Mouse (Mus musculus) hindbrain, embryonic 14.5 days (tissue): ENCODE measurements around the gene Epha4. TPM values are rescaled to one million over a fixed set of nuclear protein-coding genes. Genes with fewer than 3 reads are reported as not detected.

Experiments
- ATAC-seq: fragments of 200-750 bp; cut with Nextera tagmentation; 2 replicates; pipeline ENCODE4 v1.8.0; 2017; ENCODE audit warnings: moderate number of reproducible peaks, mild to moderate bottlenecking, moderate TSS enrichment, moderate library complexity; ENCODE audit not compliant: low FRiP score
- DNase-seq: peaks from one replicate; pipeline ENCODE4 v3.0.0-alpha.2; 2015; ENCODE audit warnings: low spot score
- H3K27ac ChIP-seq: fragments of 300-500 bp; sonication (generic); 2 replicates; pipeline ENCODE4 v1.5.1; 2014; ENCODE audit warnings: mild to moderate bottlenecking, moderate library complexity
- H3K27me3 ChIP-seq: fragments of 300-500 bp; sonication (generic); 2 replicates; pipeline ENCODE4 v1.6.1; 2014; ENCODE audit warnings: mild to moderate bottlenecking, low read length, mixed read lengths; ENCODE audit not compliant: control insufficient read depth, insufficient read depth
- H3K36me3 ChIP-seq: fragments of 300-500 bp; sonication (generic); replicated peaks from 2 replicates; pipeline ENCODE4 v1.6.1; 2014; ENCODE audit not compliant: control insufficient read depth, insufficient read depth
- H3K4me1 ChIP-seq: fragments of 300-500 bp; sonication (generic); replicated peaks from 2 replicates; pipeline ENCODE4 v1.6.1; 2014; ENCODE audit warnings: antibody characterized with exemption, low read length, mixed read lengths; ENCODE audit not compliant: control insufficient read depth, insufficient read depth
- H3K4me2 ChIP-seq: fragments of 300-500 bp; sonication (generic); replicated peaks from 2 replicates; pipeline ENCODE4 v1.6.1; 2014; ENCODE audit warnings: mild to moderate bottlenecking, moderate library complexity
- H3K4me3 ChIP-seq: fragments of 300-500 bp; sonication (generic); replicated peaks from 2 replicates; pipeline ENCODE4 v1.5.1; 2014; ENCODE audit warnings: mild to moderate bottlenecking, low read length
- H3K9ac ChIP-seq: fragments of 300-500 bp; sonication (generic); 2 replicates; pipeline ENCODE4 v1.6.1; 2014
- H3K9me3 ChIP-seq: fragments of 300-500 bp; sonication (generic); 2 replicates; pipeline ENCODE4 v1.6.1; 2016; ENCODE audit warnings: low read length; ENCODE audit not compliant: control insufficient read depth
- WGBS: fragments of 180-500 bp; shearing (Covaris S2); extraction: QIAGEN DNeasy Blood & Tissue Kit; methylation state at CpG from one replicate; pipeline ENCODE4 v1.1.7; 2014; 5-methylcytosine and 5-hydroxymethylcytosine counted together
- polyA plus RNA-seq: library from polyadenylated mRNA; unstranded; fragments of >200 nt; fragmentation: Nextera tagmentation; extraction: Ambion mirVana; gene quantifications from 2 replicates; pipeline ENCODE4 v1.2.1, GENCODE M21; 2014

Epha4 gene
- polyA plus RNA-seq, 1 experiment from 2014 or later, result 49.3 TPM

DNA sequence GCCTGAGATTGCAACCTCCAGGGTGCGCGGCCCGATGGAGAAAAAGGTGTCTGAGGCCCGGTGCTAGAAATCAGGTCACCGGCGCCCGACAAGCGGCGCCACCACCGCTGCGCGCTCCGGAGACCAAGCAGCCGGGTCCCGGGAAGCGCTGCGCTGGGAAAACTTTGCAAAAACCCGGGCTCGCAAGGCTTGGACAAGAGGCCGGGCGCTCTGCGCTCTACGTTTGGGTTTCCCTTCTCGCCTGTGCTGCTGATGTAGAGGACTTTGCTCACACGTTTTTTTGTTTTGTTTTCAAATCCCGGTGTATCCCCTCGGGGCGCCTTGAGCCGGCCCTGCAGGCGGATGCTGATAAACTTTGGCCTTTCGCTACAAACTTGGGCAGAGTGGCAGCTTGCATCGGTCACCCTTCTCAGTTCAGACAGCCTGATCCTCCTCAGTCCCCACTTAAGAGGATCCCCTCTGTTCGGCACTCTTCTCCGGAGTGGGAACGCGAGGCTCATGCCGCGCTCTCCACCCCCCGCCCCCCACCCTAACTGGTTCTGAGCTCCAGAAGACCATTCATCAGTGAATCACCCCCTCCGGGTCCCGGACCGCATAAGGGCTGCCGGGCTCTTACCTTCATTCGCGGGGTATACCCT is 444 bp downstream of the Epha4 start:
- DNase-seq (peak; percentile 62), ATAC-seq (peak; percentile 41)
- no peaks in the 10 kb centered on the region for H3K9me3 ChIP-seq
- H3K9ac ChIP-seq, result peak overlapping the region; percentile 65
- H3K4me3 ChIP-seq, result peak overlapping the region; percentile 66
- peaks cover 18% of the 10 kb centered on the region; the same call in 1 of the 2 replicates for H3K4me1 ChIP-seq
- under 1% methylated on average over 45 of the region's 45 CpGs for WGBS
- peak overlapping the region; percentile 82 for H3K27ac ChIP-seq
- no peaks in the 10 kb centered on the region for H3K27me3 ChIP-seq
- H3K4me2 ChIP-seq, result peak overlapping the region; percentile 63
- H3K36me3 ChIP-seq, result no peaks in the 10 kb centered on the region; the same call in 1 of the 2 replicates

DNA sequence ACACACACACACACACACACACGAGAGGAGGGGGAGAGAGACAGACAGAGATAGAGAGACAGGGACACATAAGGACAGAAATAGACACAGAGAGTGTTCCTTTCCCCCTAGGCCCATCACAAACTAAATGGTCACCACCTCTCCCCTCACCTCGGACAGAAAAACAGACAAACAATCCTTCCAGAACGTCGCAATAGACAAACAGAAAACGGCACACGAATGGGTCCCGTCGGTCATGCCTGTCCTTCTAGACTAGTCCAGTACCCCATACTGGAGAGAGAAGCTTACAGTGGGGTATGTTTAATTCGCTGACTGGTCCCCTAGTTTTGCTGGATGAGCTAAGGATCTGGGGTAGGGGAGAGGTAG is 946 bp downstream of the Epha4 start:
- peaks cover 18% of the 10 kb centered on the region; the same call in 1 of the 2 replicates for H3K4me1 ChIP-seq
- no peaks in the 10 kb centered on the region for H3K27me3 ChIP-seq
- H3K9me3 ChIP-seq, result no peaks in the 10 kb centered on the region
- 1% methylated on average over 9 of the region's 9 CpGs for WGBS
- ATAC-seq (no peak), DNase-seq (no peak)
- peak overlapping the region; percentile 66 for H3K4me3 ChIP-seq
- peak overlapping the region; percentile 82 for H3K27ac ChIP-seq
- peak overlapping the region; percentile 65 for H3K9ac ChIP-seq
- peak overlapping the region; percentile 63 for H3K4me2 ChIP-seq
- H3K36me3 ChIP-seq, result peaks cover 2% of the 10 kb centered on the region; the same call in 1 of the 2 replicates

DNA sequence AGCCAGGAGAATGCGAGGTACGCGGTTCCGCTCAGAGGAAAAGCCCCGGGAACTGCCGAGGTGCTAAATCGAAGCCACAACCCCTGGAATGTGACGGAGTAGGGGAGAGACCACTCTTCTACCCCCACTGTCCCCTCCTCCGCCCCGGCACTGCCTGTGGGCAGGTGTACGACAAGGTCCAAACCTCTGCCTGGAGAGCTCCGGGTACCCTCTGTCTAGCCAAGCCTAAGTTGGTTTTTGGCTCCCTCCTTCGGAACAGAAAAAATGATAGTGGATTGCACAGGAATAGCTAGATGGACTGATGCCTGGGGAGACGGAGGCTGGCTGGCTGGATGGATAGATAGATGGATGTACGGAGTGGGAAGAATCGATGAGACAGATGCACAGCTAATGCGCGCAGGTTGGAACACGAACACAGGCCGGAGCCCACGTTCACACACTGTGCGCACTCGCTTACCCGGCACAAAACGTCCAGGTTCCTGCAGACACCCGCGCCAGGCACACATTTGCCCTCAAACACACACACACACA is 1.4 kb downstream of the Epha4 start:
- WGBS, result under 1% methylated on average over 26 of the region's 27 CpGs
- DNase-seq (peak; percentile 68), ATAC-seq (peak; percentile 32)
- H3K4me2 ChIP-seq, result peak overlapping the region; percentile 63
- H3K27ac ChIP-seq, result peak overlapping the region; percentile 82
- H3K9me3 ChIP-seq, result no peaks in the 10 kb centered on the region
- peak overlapping the region; percentile 65 for H3K9ac ChIP-seq
- H3K4me1 ChIP-seq, result peaks cover 18% of the 10 kb centered on the region; the same call in 1 of the 2 replicates
- no peaks in the 10 kb centered on the region for H3K27me3 ChIP-seq
- H3K4me3 ChIP-seq, result peak overlapping the region; percentile 66
- H3K36me3 ChIP-seq, result peaks cover 5% of the 10 kb centered on the region; the same call in 1 of the 2 replicates

DNA sequence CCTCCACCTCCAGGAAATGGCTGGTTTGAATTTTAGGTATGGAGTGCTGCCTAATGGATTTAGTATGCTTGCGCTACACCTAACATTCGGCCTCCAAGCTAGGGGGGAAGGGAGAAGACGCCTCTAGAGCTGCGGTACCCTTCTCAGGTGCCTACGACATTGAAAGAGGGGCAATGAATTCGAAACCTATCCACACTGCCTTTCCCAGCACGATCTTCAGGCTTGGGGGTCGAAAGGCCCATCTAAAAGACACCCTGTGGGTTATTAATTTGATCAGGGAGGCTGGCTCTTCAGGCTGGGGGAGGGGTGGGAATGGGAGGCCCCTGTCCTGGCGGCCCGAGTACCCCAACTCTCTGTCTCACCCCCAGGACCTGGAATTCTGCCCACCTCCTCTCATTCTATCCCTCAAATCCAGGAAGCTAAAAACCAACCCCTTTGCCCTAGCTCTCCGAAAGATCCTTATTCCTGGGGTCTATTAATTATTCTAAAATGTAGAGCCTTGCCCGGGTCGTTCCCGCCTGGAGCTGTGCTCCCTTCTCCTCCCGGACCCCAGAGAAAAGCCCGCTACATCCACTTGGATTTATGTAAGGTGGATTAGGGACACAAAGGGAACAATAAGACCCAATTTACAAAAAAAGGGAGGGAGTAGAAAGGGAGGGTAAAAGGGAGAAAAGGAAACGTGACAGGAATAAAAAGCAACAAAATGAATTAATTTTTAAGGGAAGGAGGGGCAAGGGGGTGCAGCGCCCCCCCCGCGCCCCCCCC is 2.3 kb downstream of the Epha4 start:
- Histone ChIP-seq H3K4me2 (peak overlapping the region; percentile 63), H3K27me3 (no peaks in the 10 kb centered on the region), H3K9ac (peak overlapping the region; percentile 65), H3K36me3 (peaks cover 5% of the 10 kb centered on the region; the same call in 1 of the 2 replicates), H3K9me3 (no peaks in the 10 kb centered on the region), H3K4me1 (peaks cover 18% of the 10 kb centered on the region; the same call in 1 of the 2 replicates), H3K27ac (peak overlapping the region; percentile 82), H3K4me3 (peak overlapping the region; percentile 66)
- ATAC-seq (no peak), DNase-seq (no peak)
- 2% methylated on average over 20 of the region's 20 CpGs for WGBS

DNA sequence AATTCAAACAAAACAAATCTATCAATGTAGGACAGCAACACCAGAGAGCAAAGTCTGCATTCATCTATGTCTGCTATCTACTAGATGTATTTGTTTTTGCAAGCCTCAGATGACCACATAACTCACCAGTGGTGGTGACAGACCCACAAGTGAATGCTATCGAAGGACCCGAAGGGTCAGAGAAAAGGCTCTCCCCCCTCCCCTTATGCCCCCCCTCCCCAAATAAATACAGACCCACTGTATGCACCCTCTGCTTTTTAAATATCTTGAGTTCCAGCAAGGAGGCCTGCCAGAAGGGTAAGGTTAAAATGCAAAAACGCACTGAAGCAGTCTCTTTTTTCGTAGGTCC is 2.9 kb downstream of the Epha4 start:
- H3K4me2 ChIP-seq, result peak overlapping the region; percentile 63
- WGBS, result 6% methylated on average over 4 of the region's 4 CpGs
- no peaks in the 10 kb centered on the region for H3K9me3 ChIP-seq
- peaks cover 22% of the 10 kb centered on the region for H3K4me1 ChIP-seq
- H3K27ac ChIP-seq, result peak overlapping the region; percentile 82
- no peak for DNase-seq
- H3K36me3 ChIP-seq, result peaks cover 7% of the 10 kb centered on the region
- H3K27me3 ChIP-seq, result no peaks in the 10 kb centered on the region
- no peak for ATAC-seq
- peak overlapping the region; percentile 66 for H3K4me3 ChIP-seq
- H3K9ac ChIP-seq, result peak overlapping the region; percentile 65

DNA sequence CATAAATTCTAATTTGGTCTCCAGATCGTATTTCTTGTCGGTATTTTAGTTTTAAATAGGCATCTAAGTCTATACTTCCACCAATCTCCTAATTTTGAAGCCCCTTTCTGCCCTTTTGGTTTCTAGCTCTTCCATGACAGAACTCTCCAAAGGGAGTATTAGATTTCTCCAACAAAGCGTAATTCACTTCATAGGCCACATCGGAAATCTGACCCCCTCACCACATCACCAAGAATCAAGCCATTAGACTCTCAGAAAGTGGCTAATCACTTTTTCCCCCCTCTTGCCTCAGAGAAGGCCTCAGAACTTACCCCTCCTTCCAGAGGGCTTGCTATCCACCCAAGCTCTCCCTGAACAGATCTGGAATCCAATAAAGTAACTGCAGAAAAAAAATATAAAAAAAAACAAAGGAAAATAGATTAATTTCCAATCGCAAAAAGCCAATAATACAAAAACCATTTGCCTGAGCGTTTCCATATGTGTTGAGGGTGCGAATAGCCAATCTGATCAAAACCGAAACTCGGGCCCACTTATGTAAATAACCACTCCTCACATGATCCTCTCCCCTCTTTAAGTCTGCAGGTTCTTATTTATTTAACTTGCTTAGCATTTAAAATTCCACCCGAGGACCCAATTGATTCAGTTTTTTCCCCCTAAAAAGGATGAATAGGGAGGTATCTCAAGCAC is 3.4 kb downstream of the Epha4 start:
- peak overlapping the region; percentile 82 for H3K27ac ChIP-seq
- 35% methylated on average over 10 of the region's 10 CpGs for WGBS
- no peaks in the 10 kb centered on the region for H3K9me3 ChIP-seq
- ATAC-seq, result no peak
- H3K4me3 ChIP-seq, result peak overlapping the region; percentile 66
- peaks cover 22% of the 10 kb centered on the region for H3K4me1 ChIP-seq
- peak overlapping the region; percentile 65 for H3K9ac ChIP-seq
- no peak for DNase-seq
- peak overlapping the region; percentile 63 for H3K4me2 ChIP-seq
- H3K36me3 ChIP-seq, result peaks cover 9% of the 10 kb centered on the region
- H3K27me3 ChIP-seq, result no peaks in the 10 kb centered on the region

DNA sequence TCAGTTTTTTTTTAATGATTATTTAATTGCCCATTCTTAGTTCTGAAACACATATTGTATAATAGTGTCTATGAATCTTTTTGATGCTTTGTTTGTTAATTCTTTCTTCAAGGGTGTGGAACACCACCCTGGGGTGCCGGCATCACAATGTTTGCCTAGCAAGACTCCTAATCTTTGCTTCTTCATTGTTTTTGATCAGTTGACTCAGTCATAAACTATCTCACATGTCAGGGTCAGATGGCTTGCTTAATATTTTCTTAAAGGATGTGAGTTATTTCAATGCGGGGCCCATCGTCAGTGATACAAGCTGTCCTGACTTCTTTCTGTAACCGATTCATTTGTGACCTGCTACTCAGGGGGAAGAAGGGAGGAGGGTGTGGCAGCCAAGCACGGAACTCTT is 4.3 kb downstream of the Epha4 start:
- no peak for ATAC-seq
- 36% methylated on average over 5 of the region's 5 CpGs for WGBS
- H3K4me2 ChIP-seq, result peak overlapping the region; percentile 63
- H3K36me3 ChIP-seq, result peaks cover 15% of the 10 kb centered on the region
- H3K4me3 ChIP-seq, result peak overlapping the region; percentile 66
- peak overlapping the region; percentile 65 for H3K9ac ChIP-seq
- no peak for DNase-seq
- no peaks in the 10 kb centered on the region for H3K27me3 ChIP-seq
- H3K9me3 ChIP-seq, result no peaks in the 10 kb centered on the region
- H3K27ac ChIP-seq, result no peak overlapping the region
- H3K4me1 ChIP-seq, result peaks cover 30% of the 10 kb centered on the region

DNA sequence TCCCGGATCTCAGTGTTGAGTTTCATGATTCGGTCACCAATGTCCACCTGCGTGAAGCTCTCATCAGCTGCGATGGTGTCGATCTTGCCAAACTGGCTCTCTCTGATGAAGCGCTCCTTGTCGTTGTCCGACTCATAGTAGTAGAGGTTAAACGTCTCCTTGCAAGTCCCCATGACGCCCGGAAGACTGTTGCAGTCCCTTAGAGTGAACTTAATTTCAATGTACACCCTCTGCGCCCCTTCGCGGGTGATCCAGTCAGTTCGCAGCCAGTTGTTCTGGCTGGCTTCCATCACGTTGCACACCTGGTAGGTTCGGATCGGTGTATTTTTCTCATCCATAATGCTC is 8.1 kb downstream of the Epha4 start:
- WGBS, result 76% methylated on average over 18 of the region's 18 CpGs
- no peak for DNase-seq
- no peak overlapping the region for H3K27ac ChIP-seq

More for the DNA sequence above, 8.1 kb downstream of the Epha4 start:
- H3K4me2 ChIP-seq, result peak overlapping the region; percentile 57
- no peak for ATAC-seq
- H3K9me3 ChIP-seq, result no peaks in the 10 kb centered on the region
- peak overlapping the region; percentile 30; the same call in 1 of the 2 replicates for H3K4me3 ChIP-seq
- H3K9ac ChIP-seq, result no peak overlapping the region
- peaks cover 65% of the 10 kb centered on the region for H3K4me1 ChIP-seq
- no peaks in the 10 kb centered on the region for H3K27me3 ChIP-seq
- H3K36me3 ChIP-seq, result peaks cover 15% of the 10 kb centered on the region
